Mouse (Mus musculus) heart, embryonic 14.5 days (tissue): ENCODE data around the gene Ankrd13b. TPM values are rescaled to one million over a fixed set of nuclear protein-coding genes. Genes with fewer than 3 reads are reported as not detected.
"Not testable (repeated sequence)": the region's sequence is repeated elsewhere in the genome, so short reads cannot be mapped to it uniquely, and the experiment has no call there.

Source experiments
- ATAC-seq: fragments of 200-750 bp; cut with Nextera tagmentation; 2 replicates; pipeline ENCODE4 v1.8.0; 2017; ENCODE audit warnings: low read depth, moderate TSS enrichment; ENCODE audit not compliant: insufficient number of reproducible peaks, insufficient read depth, low FRiP score
- H3K27ac ChIP-seq, 2 experiments: fragments of 200-500 bp in 1 of 2; fragments of 300-500 bp in 1 of 2; sonication (generic) in 1 of 2; replicated peaks in 1 of 2; 2 replicates each; pipeline ENCODE4 v1.5.1; 2012 to 2014; ENCODE audit warnings: low read depth in 2 of 2, low read length in 2 of 2, control low read depth in 1 of 2, mild to moderate bottlenecking in 1 of 2, mixed read lengths in 1 of 2; ENCODE audit not compliant: control insufficient read depth in 1 of 2, insufficient read depth in 1 of 2
- H3K27me3 ChIP-seq: fragments of 300-500 bp; sonication (generic); 2 replicates; pipeline ENCODE4 v1.6.1; 2014; ENCODE audit warnings: mild to moderate bottlenecking, low read length, control low read depth; ENCODE audit not compliant: control insufficient read depth, insufficient read depth
- H3K36me3 ChIP-seq: fragments of 300-500 bp; sonication (generic); 2 replicates; pipeline ENCODE4 v1.6.1; 2014; ENCODE audit warnings: mild to moderate bottlenecking, control low read depth, low read length, mixed read lengths; ENCODE audit not compliant: control insufficient read depth, insufficient read depth
- H3K4me1 ChIP-seq, 2 experiments: fragments of 200-500 bp in 1 of 2; fragments of 300-500 bp in 1 of 2; sonication (generic) in 1 of 2; 2 replicates each; pipeline ENCODE4 v1.6.1; 2012 to 2014; ENCODE audit warnings: low read length in 2 of 2, control low read depth in 1 of 2, mixed read lengths in 1 of 2; ENCODE audit not compliant: control insufficient read depth in 2 of 2, insufficient read depth in 2 of 2
- H3K4me2 ChIP-seq: fragments of 300-500 bp; sonication (generic); 2 replicates; pipeline ENCODE4 v1.6.1; 2014; ENCODE audit warnings: mild to moderate bottlenecking, low read length
- H3K4me3 ChIP-seq, 2 experiments: fragments of 200-500 bp in 1 of 2; fragments of 300-500 bp in 1 of 2; sonication (generic) in 1 of 2; 2 replicates each; pipeline ENCODE4 v1.5.1; 2012 to 2014; ENCODE audit warnings: low read length in 2 of 2, mild to moderate bottlenecking in 2 of 2, control low read depth in 1 of 2, low read depth in 1 of 2, moderate library complexity in 1 of 2; ENCODE audit not compliant: control insufficient read depth in 1 of 2, insufficient read depth in 1 of 2
- H3K9ac ChIP-seq: fragments of 300-500 bp; sonication (generic); 2 replicates; pipeline ENCODE4 v1.6.1; 2014; ENCODE audit warnings: mild to moderate bottlenecking, low read length
- H3K9me3 ChIP-seq: fragments of 300-500 bp; sonication (generic); 2 replicates; pipeline ENCODE4 v1.6.1; 2016; ENCODE audit warnings: low read length, control low read depth; ENCODE audit not compliant: control insufficient read depth
- WGBS: fragments of 180-500 bp; shearing (Covaris S2); extraction: QIAGEN DNeasy Blood & Tissue Kit; methylation state at CpG from one replicate; pipeline ENCODE4 v1.1.7; 2014; 5-methylcytosine and 5-hydroxymethylcytosine counted together
- polyA plus RNA-seq: library from polyadenylated mRNA; unstranded; fragments of >200 nt; fragmentation: Nextera tagmentation; extraction: Ambion mirVana; gene quantifications from 2 replicates; pipeline ENCODE4 v1.2.1, GENCODE M21; 2014

The Ankrd13b gene
- 5.1 and 5.2 TPM in 2 replicates for polyA plus RNA-seq

DNA sequence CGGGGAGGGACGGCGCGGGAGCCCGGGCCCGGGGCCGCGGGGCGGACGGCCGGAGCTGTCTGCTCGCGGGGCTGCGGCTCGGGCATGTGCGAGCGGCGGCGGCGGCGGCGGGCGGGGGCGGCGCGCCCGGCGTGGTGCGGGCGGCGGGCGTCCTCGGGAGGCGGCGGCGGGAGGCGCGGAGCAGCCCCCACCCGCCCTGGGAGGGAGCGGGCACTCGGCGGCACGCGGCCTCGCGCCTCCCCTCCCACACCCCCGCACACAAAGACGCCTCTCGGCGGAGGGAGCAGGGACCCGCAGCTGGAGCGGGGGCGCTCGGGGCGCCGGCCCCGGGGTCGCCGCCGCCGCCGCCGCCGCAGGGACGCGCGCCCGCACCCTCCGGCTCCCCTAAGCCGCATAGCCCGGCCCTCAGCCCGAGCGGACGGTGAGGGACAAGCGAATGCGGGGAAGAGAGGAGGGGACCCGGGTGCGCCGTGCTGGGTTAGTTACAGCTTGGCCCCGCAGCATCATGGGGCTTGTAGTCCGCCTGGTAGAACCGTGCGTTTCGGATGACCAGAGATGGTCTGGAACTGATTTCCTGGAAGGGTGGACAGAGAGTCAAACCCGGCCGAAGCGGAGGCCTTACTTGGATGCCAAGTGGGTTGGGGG lies at the start of gene Ankrd13b:
TSS of gene Ankrd13b (minus strand) at position 88 of the 645 bp plus-strand sequence.
- peak within 1 kb of the TSS in 1 of 2 experiments; percentile 1; a peak in 2 of 4 replicates for H3K27ac ChIP-seq
- H3K4me2 ChIP-seq = peak within 1 kb of the TSS; percentile 99
- no peak for ATAC-seq
- peaks cover 34 to 45% of the 10 kb centered on the region in 2 experiments for H3K4me1 ChIP-seq
- no peaks in the 10 kb centered on the region for H3K9me3 ChIP-seq
- peak within 1 kb of the TSS; percentile 86 for H3K9ac ChIP-seq
- peak within 1 kb of the TSS; percentile 85 to 87 for H3K4me3 ChIP-seq
- H3K27me3 ChIP-seq = no peaks in the 10 kb centered on the region
- H3K36me3 ChIP-seq = no peaks in the 10 kb centered on the region
- WGBS = 1% methylated on average over 73 of the region's 87 CpGs

DNA sequence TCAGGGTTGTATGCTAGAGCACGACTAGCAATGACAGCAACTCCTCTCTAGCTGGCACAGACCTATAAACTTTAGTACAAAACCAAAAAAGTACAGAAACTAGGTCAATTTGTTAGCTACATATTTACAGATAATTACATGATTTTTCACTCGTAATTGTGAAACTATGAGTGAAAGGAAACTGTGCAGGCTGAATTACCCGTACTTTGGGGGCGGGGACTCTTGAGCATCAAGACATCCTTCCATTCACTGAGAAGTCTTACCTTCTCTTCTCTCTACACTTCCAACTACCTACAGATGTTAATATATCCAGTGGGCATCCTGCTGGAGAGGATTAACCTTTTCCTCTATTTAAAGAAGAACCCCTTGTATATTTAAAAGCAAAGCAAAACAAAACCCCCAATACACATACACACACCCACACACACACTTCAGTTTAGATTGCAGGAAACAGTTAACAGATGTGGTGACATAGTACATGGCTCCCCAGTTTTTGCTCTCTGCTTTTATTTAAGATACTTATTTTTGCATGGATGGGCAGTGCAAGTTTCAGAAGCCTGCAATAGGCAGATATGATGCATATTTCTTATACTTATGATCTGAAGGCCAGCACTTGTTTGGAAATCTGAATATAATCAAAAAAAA lies 42.8 kb upstream of the Ankrd13b start:
- Histone ChIP-seq H3K9me3 (no peaks in the 10 kb centered on the region), H3K4me2 (no peak overlapping the region), H3K4me1 (no peaks in the 10 kb centered on the region), H3K9ac (no peak overlapping the region), H3K27me3 (no peaks in the 10 kb centered on the region), H3K27ac (no peak overlapping the region), H3K36me3 (peaks cover 55% of the 10 kb centered on the region), H3K4me3 (no peak overlapping the region)
- WGBS = 88% methylated on average over 4 of the region's 4 CpGs
- no peak for ATAC-seq

DNA sequence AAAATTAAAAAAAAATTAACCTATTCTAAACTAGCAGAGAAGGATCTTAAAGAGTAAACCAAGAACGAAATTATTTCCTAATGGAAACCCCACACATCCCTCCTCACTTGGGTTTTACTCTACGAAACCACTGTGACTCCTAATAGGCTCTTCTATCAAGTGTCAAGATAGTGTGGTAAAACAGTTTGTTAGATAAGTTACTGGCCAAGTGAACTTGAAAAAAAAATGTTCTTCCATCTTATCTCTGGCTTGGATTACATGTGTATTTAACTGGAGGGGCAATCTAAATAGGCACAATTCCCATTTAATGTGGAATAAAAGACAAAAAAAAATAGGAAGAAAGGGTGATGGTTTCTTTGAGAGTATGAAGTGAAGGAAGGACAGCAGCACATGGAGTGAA lies 41.4 kb upstream of the Ankrd13b start:
- 71% methylated on average over 2 of the region's 2 CpGs for WGBS
- H3K9me3 ChIP-seq = no peaks in the 10 kb centered on the region
- H3K27me3 ChIP-seq = no peaks in the 10 kb centered on the region
- H3K4me3 ChIP-seq = no peak overlapping the region
- H3K36me3 ChIP-seq = peaks cover 40% of the 10 kb centered on the region
- H3K4me2 ChIP-seq = no peak overlapping the region
- H3K9ac ChIP-seq = no peak overlapping the region
- no peak for ATAC-seq
- no peaks in the 10 kb centered on the region for H3K4me1 ChIP-seq
- no peak overlapping the region for H3K27ac ChIP-seq

DNA sequence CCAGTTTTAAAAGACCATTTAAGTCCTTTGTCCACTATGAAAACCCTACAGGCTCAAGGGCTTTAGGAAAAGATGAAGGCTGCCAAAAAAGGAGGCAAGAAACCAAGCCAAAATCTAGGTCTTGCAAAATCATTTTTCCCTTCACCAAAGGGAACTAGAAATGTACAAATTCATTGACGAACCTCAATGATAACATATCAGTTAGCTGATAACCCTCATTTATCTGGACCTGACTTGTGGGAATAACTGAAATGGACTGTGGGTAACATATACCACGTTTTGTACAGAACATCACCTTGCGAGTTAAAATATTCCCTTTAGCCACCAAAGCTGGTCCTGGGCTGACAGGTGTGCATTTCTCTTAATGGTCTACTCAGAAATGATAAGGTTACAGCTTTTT lies 40.2 kb upstream of the Ankrd13b start:
- H3K9me3 ChIP-seq = no peaks in the 10 kb centered on the region
- WGBS = 67% methylated on average over 3 of the region's 3 CpGs
- H3K4me2 ChIP-seq = no peak overlapping the region
- no peaks in the 10 kb centered on the region for H3K27me3 ChIP-seq
- H3K4me3 ChIP-seq = no peak overlapping the region
- H3K4me1 ChIP-seq = no peaks in the 10 kb centered on the region
- no peak for ATAC-seq
- no peak overlapping the region for H3K27ac ChIP-seq
- H3K9ac ChIP-seq = no peak overlapping the region
- H3K36me3 ChIP-seq = peaks cover 31% of the 10 kb centered on the region

DNA sequence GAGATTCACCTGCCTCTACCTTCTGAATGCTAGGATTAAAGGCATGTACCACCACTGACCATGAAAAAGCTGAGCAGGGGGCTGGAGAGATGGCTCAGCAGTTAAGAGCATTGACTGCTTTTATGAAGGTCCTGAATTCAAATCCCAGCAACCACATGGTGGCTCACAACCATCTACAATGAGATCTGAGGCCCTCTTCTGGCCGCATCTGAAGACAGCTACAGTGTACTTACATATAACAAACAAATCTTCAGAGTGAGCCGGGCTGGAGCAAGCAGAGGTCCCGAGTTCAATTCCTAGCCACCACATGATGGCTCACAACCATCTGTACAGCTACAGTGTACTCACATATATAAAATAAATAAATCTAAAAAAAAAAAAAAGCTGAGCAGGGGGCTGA lies 38.9 kb upstream of the Ankrd13b start:
- peaks cover 22% of the 10 kb centered on the region for H3K36me3 ChIP-seq
- H3K9ac ChIP-seq, H3K27ac ChIP-seq, H3K4me1 ChIP-seq, H3K4me3 ChIP-seq, ATAC-seq, H3K4me2 ChIP-seq, H3K9me3 ChIP-seq, H3K27me3 ChIP-seq: not testable (repeated sequence)
- WGBS = 84% methylated on average over 3 of the region's 3 CpGs

DNA sequence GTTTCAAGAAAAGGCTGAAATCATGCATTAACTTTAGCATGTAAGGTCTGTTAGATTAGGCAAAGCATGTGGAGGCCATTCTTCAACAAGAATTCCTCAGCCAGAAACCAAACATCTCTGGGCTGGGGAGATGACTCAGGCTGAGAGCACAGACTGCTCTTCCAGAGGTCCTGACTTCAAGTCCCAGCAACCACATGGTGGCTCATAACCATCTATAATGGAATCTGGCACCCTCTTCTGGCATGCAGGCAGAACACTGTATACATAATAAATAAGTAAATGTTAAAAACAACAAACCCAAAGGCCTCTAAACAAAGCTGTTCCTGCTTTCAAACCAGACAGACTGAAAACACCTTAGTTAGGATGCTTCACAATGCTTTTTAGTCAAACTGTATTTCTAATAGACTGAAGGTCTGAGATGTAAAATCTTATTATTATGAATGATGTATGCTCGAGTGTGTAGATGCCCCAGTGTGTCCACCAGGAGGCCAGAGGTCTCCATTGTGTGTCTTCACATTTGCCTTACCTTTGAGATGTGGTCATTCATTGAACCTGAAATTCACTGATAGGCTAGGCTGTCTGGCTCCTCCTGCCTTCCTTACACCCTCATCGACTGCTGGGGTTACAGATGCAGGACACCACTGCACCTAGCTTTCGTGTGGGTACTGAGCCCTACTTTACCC lies 36.5 kb upstream of the Ankrd13b start:
- peaks cover 10% of the 10 kb centered on the region for H3K36me3 ChIP-seq
- no peaks in the 10 kb centered on the region for H3K27me3 ChIP-seq
- no peak for ATAC-seq
- no peak overlapping the region for H3K4me3 ChIP-seq
- H3K27ac ChIP-seq = no peak overlapping the region
- H3K4me1 ChIP-seq = no peaks in the 10 kb centered on the region
- H3K4me2 ChIP-seq = no peak overlapping the region
- 75% methylated on average over 3 of the region's 3 CpGs for WGBS
- no peaks in the 10 kb centered on the region for H3K9me3 ChIP-seq
- H3K9ac ChIP-seq = no peak overlapping the region

DNA sequence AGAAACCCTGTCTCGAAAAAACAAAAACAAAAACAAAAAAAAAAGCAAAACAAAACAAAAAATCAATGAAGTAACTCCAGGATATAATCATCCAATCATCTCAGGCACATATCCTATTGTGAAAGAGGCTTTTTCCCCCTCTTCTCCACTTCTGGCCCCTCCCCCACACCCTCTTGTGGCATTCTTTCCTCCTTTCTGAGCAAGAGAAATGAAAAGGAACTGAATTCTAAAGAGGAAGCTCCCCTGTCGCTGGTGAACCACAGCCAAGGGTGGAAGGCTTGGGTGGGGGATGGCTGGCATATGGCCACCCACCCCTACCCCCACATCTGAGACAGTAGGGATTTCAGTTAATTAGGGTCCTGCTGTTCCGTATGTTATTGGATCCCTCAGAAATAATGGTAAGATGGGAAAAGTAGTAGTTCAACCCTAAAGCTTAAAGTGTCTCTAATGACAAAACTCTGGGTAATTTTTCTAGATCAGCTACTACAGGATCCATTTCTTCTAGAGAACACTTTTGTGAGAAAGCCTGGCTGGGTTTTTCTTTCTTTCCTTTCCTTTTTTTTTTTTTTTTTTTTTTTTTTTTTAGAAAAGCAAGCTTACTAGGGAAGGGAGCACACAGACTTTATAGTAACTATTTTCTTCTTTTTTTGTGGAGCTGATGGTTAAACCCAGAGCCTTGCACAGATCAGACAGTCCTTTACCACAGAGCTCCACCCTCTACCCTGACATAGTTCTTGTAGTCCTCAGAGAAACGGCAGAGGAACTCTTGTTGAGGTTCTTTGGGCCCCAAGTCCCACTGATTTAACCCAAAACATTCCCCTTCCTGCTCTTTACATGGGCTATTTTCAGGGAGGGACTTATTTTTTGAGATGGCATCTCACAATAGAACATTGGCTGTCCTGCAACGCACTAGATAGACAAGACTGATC lies 31.4 kb upstream of the Ankrd13b start:
- H3K27me3 ChIP-seq = peaks cover 5% of the 10 kb centered on the region
- no peaks in the 10 kb centered on the region for H3K9me3 ChIP-seq
- no peaks in the 10 kb centered on the region for H3K36me3 ChIP-seq
- H3K27ac ChIP-seq = no peak overlapping the region
- peaks cover 2 to 3% of the 10 kb centered on the region in 2 experiments; a peak in 2 of 4 replicates for H3K4me1 ChIP-seq
- no peak overlapping the region for H3K4me3 ChIP-seq
- H3K9ac ChIP-seq = no peak overlapping the region
- no peak for ATAC-seq
- WGBS = 57% methylated on average over 5 of the region's 5 CpGs
- no peak overlapping the region for H3K4me2 ChIP-seq
